Mouse (Mus musculus) retina, postnatal 7 days (tissue): ENCODE results near the gene Gm28048.
A peak's percentile ranks its signal among the peaks of the same experiment; 100 is the strongest.

Experiments used
- DNase-seq: peaks from one replicate; pipeline ENCODE4 v3.0.0-alpha.2; 2012; ENCODE audit warnings: low read depth, low spot score

Gene Gm28048

GRCm38 (mm10) chr11:22981984-22982757, at the start of gene Gm28048, which contains the start of gene Commd1:
Gene Gm28048 (minus strand): TSS chr11:22982090.
Gene Commd1 (minus strand): TSS chr11:22982382.
- DNase-seq, result peak; percentile 91

- no peak for DNase-seq
Observed at GRCm38 (mm10) chr11:23029399-23029798, 47.5 kb upstream of the Gm28048 start.

GRCm38 (mm10) chr11:23028957-23029356, 47.1 kb upstream of the Gm28048 start:
- no peak for DNase-seq

- DNase-seq, result no peak
Observed at GRCm38 (mm10) chr11:23024169-23024568, 42.3 kb upstream of the Gm28048 start.

GRCm38 (mm10) chr11:23023155-23023554, 41.3 kb upstream of the Gm28048 start:
- no peak for DNase-seq

GRCm38 (mm10) chr11:23020841-23021240, 39.0 kb upstream of the Gm28048 start:
- no peak for DNase-seq

GRCm38 (mm10) chr11:23020116-23020770, 38.4 kb upstream of the Gm28048 start:
- no peak for DNase-seq

GRCm38 (mm10) chr11:23017943-23018342, 36.1 kb upstream of the Gm28048 start:
- DNase-seq, result no peak

- no peak for DNase-seq
Observed at GRCm38 (mm10) chr11:23014996-23015395, 33.1 kb upstream of the Gm28048 start.

GRCm38 (mm10) chr11:23013580-23014294, 31.8 kb upstream of the Gm28048 start:
- DNase-seq, result no peak

- DNase-seq, result no peak
Observed at GRCm38 (mm10) chr11:23013096-23013495, 31.2 kb upstream of the Gm28048 start.

- DNase-seq, result no peak
Observed at GRCm38 (mm10) chr11:23008824-23009200, 26.9 kb upstream of the Gm28048 start.

- peak; percentile 81 for DNase-seq
Observed at GRCm38 (mm10) chr11:23008181-23008823, 26.4 kb upstream of the Gm28048 start.

- peak; percentile 89 for DNase-seq
Observed at GRCm38 (mm10) chr11:23007481-23008180, 25.7 kb upstream of the Gm28048 start, which contains the start of gene Fam161a. Gene Fam161a (plus strand): TSS chr11:23007531.

GRCm38 (mm10) chr11:23007166-23007480, 25.2 kb upstream of the Gm28048 start:
- no peak for DNase-seq

- DNase-seq, result no peak
Observed at GRCm38 (mm10) chr11:23005276-23005675, 23.4 kb upstream of the Gm28048 start.

- DNase-seq, result no peak
Observed at GRCm38 (mm10) chr11:22998308-22998707, 16.4 kb upstream of the Gm28048 start.

- no peak for DNase-seq
Observed at GRCm38 (mm10) chr11:22995461-22995860, 13.6 kb upstream of the Gm28048 start.

- DNase-seq, result no peak
Observed at GRCm38 (mm10) chr11:22994271-22994670, 12.4 kb upstream of the Gm28048 start.

- no peak for DNase-seq
Observed at GRCm38 (mm10) chr11:22991218-22991835, 9.4 kb upstream of the Gm28048 start.
